Mouse (Mus musculus): Measurements from ENCODE around the gene Ivd. TPM values are rescaled to one million over a fixed set of nuclear protein-coding genes. Genes with fewer than 3 reads are reported as not detected.

Gene Ivd
- polyA plus RNA-seq, 1 experiment from 2014 or later: 57.9 TPM

DNA sequence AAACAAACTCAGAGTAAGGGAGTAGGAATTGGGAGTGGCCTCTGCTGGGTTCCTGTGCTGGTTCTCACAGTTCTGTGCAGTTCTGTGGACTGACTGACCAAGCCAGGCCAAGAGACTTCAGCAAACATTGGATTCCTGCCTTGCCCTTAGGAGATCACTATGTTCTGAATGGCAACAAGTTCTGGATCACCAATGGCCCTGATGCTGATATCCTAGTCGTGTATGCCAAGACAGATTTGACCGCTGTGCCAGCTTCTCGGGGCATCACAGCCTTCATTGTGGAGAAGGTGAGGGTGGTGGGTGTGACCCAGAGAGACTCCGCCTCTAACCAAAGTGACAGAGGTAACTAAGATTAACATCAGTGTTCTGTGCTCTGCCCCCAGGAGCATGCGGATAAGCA is 11.3 kb downstream of the Ivd start:
- Histone ChIP-seq H3K4me2 (replicated peaks; ENCODE audit: low read depth, low read length) (no peak overlapping the region), H3K27ac (ENCODE audit: low read length) (no peak overlapping the region), H3K4me1 (ENCODE audit: control insufficient read depth, insufficient read depth, low read length) (no peaks in the 10 kb centered on the region), H3K9me3 (ENCODE audit: control insufficient read depth, low read depth, low read length) (no peaks in the 10 kb centered on the region), H3K27me3 (ENCODE audit: control insufficient read depth, insufficient read depth, low read length) (no peaks in the 10 kb centered on the region), H3K4me3 (ENCODE audit: low read depth, low read length) (no peak overlapping the region), H3K9ac (replicated peaks; ENCODE audit: low read depth, low read length) (no peak overlapping the region), H3K36me3 (ENCODE audit: control insufficient read depth, insufficient read depth, low read length) (peaks cover 7% of the 10 kb centered on the region; the same call in 1 of the 2 replicates)
- no peak for ATAC-seq (ENCODE audit: insufficient number of reproducible peaks, insufficient read depth, low FRiP score, low read depth)
- WGBS: 87% methylated on average over 5 of the region's 5 CpGs

DNA sequence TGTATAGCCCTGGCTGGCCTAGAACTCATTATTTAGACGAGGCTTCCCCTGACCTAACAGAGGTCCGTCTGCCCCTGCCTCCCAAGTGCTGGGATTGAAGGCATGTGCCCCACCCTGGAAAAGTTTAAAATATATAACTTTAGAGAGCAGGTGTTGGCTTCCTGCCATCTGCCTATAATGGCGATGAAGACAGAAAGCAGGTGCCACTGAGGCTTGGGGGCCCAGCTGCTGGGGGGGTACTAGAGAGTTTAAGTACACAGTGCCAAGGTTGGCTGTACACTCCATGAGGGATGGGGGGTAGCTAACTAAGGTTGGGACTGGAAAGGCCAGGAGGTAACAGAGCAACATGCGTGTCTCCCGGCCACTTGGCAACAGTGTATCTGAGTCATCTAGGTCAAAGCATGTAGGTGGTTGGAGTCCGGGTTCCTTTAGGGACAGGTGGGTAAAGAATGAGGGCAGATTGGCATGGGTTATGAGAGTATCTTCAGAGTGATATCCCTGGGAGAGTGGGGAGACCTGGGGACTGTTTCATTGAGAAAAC is 12.2 kb downstream of the Ivd start:
- no peak for ATAC-seq (ENCODE audit: insufficient number of reproducible peaks, insufficient read depth, low FRiP score, low read depth)
- Histone ChIP-seq H3K4me3 (ENCODE audit: low read depth, low read length) (no peak overlapping the region), H3K4me1 (ENCODE audit: control insufficient read depth, insufficient read depth, low read length) (no peaks in the 10 kb centered on the region), H3K4me2 (replicated peaks; ENCODE audit: low read depth, low read length) (no peak overlapping the region), H3K36me3 (ENCODE audit: control insufficient read depth, insufficient read depth, low read length) (peaks cover 7% of the 10 kb centered on the region; the same call in 1 of the 2 replicates), H3K9ac (replicated peaks; ENCODE audit: low read depth, low read length) (no peak overlapping the region), H3K9me3 (ENCODE audit: control insufficient read depth, low read depth, low read length) (no peaks in the 10 kb centered on the region), H3K27ac (ENCODE audit: low read length) (no peak overlapping the region), H3K27me3 (ENCODE audit: control insufficient read depth, insufficient read depth, low read length) (no peaks in the 10 kb centered on the region)
- 76% methylated on average over 6 of the region's 6 CpGs for WGBS

DNA sequence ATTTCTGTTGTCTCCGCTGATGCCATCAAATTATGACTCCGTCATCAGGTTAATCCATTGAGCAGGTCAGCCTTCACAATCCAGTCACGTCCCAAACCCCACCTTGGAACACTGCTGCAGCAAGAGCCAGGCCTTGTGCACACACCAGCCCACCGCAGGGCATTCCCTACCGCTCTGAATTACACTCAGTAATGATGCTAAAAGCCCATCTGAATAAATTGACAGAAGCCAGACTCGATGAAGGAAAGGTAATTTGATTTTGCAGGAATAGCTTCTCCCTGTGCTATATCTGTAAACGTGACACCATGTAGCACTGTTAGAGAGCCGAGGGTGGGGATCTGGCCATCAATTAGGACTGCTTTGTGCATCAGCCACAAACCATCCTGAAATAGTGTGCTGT is 13.6 kb downstream of the Ivd start:
- no peak for ATAC-seq (ENCODE audit: insufficient number of reproducible peaks, insufficient read depth, low FRiP score, low read depth)
- no peak overlapping the region for H3K27ac ChIP-seq (ENCODE audit: low read length)
- H3K9me3 ChIP-seq (ENCODE audit: control insufficient read depth, low read depth, low read length): no peaks in the 10 kb centered on the region
- H3K9ac ChIP-seq (replicated peaks; ENCODE audit: low read depth, low read length): no peak overlapping the region
- H3K36me3 ChIP-seq (ENCODE audit: control insufficient read depth, insufficient read depth, low read length): peaks cover 4% of the 10 kb centered on the region; the same call in 1 of the 2 replicates
- 88% methylated on average over 8 of the region's 8 CpGs for WGBS
- H3K4me3 ChIP-seq (ENCODE audit: low read depth, low read length): no peak overlapping the region
- H3K4me2 ChIP-seq (replicated peaks; ENCODE audit: low read depth, low read length): no peak overlapping the region
- H3K27me3 ChIP-seq (ENCODE audit: control insufficient read depth, insufficient read depth, low read length): no peaks in the 10 kb centered on the region
- H3K4me1 ChIP-seq (ENCODE audit: control insufficient read depth, insufficient read depth, low read length): no peaks in the 10 kb centered on the region

DNA sequence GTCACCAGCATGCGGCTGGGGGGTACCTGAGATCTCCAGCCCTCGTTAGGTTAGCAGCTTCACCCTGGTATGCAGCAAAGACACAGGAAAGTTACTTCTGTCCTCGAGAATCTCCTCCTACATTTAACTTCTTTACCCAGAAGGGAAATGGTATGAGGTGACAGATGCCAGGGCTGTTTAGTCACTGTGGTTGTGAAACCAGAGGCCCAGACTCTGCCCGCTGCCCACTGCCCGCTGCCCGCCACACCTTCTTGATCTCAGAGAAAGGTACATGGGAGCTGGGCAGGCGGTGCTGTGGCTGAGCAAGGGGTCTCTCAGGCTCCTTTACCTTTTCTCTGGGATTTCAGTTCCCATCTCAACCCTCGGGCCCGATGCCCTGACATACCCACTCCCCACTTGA is 14.7 kb downstream of the Ivd start:
- no peaks in the 10 kb centered on the region for H3K4me1 ChIP-seq (ENCODE audit: control insufficient read depth, insufficient read depth, low read length)
- no peaks in the 10 kb centered on the region for H3K27me3 ChIP-seq (ENCODE audit: control insufficient read depth, insufficient read depth, low read length)
- no peaks in the 10 kb centered on the region for H3K9me3 ChIP-seq (ENCODE audit: control insufficient read depth, low read depth, low read length)
- no peak for ATAC-seq (ENCODE audit: insufficient number of reproducible peaks, insufficient read depth, low FRiP score, low read depth)
- no peak overlapping the region for H3K4me2 ChIP-seq (replicated peaks; ENCODE audit: low read depth, low read length)
- H3K27ac ChIP-seq (ENCODE audit: low read length): no peak overlapping the region
- 96% methylated on average over 9 of the region's 9 CpGs for WGBS
- no peak overlapping the region for H3K4me3 ChIP-seq (ENCODE audit: low read depth, low read length)
- peaks cover 4% of the 10 kb centered on the region; the same call in 1 of the 2 replicates for H3K36me3 ChIP-seq (ENCODE audit: control insufficient read depth, insufficient read depth, low read length)
- H3K9ac ChIP-seq (replicated peaks; ENCODE audit: low read depth, low read length): no peak overlapping the region

GRCm38 (mm10) chr2:118881019-118881418 is 19.3 kb downstream of the Ivd start:
- WGBS: 85% methylated on average over 4 of the region's 4 CpGs
- H3K9me3 ChIP-seq (ENCODE audit: control insufficient read depth, low read depth, low read length): no peaks in the 10 kb centered on the region
- H3K9ac ChIP-seq (replicated peaks; ENCODE audit: low read depth, low read length): no peak overlapping the region
- ATAC-seq (ENCODE audit: insufficient number of reproducible peaks, insufficient read depth, low FRiP score, low read depth): no peak
- H3K27ac ChIP-seq (ENCODE audit: low read length): no peak overlapping the region
- no peaks in the 10 kb centered on the region for H3K27me3 ChIP-seq (ENCODE audit: control insufficient read depth, insufficient read depth, low read length)
- H3K4me1 ChIP-seq (ENCODE audit: control insufficient read depth, insufficient read depth, low read length): 0 out of 2 replicates have a peak, but pooled peaks cover 4% of the 10 kb centered on the region
- no peak overlapping the region for H3K4me2 ChIP-seq (replicated peaks; ENCODE audit: low read depth, low read length)
- H3K4me3 ChIP-seq (ENCODE audit: low read depth, low read length): no peak overlapping the region
- peaks cover 2% of the 10 kb centered on the region; the same call in 1 of the 2 replicates for H3K36me3 ChIP-seq (ENCODE audit: control insufficient read depth, insufficient read depth, low read length)

DNA sequence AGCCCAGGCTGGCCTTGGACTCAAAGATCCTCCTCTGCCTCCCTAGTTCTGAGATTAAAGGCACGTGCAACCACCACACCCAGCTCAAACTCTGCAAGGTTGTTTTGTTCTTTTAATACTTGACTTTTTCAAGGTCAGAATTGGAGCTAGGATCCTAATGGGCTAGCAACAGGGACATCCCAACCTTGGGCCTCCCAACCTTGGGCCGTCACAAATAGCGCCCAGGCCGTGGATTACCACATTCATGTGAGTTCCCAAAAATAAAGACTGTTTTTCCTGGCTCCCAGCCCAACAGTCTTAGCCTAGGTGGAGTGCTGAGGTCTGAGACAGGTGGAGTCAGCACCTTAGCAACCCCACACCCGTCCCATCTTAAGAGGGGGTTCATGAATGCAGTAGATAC is 20.2 kb downstream of the Ivd start:
- H3K27me3 ChIP-seq (ENCODE audit: control insufficient read depth, insufficient read depth, low read length): no peaks in the 10 kb centered on the region
- no peaks in the 10 kb centered on the region for H3K9me3 ChIP-seq (ENCODE audit: control insufficient read depth, low read depth, low read length)
- WGBS: 83% methylated on average over 5 of the region's 5 CpGs
- H3K9ac ChIP-seq (replicated peaks; ENCODE audit: low read depth, low read length): no peak overlapping the region
- no peak overlapping the region for H3K27ac ChIP-seq (ENCODE audit: low read length)
- H3K4me3 ChIP-seq (ENCODE audit: low read depth, low read length): no peak overlapping the region
- no peak overlapping the region for H3K4me2 ChIP-seq (replicated peaks; ENCODE audit: low read depth, low read length)
- no peak for ATAC-seq (ENCODE audit: insufficient number of reproducible peaks, insufficient read depth, low FRiP score, low read depth)
- H3K36me3 ChIP-seq (ENCODE audit: control insufficient read depth, insufficient read depth, low read length): peaks cover 2% of the 10 kb centered on the region; the same call in 1 of the 2 replicates
- 0 out of 2 replicates have a peak, but pooled peaks cover 4% of the 10 kb centered on the region for H3K4me1 ChIP-seq (ENCODE audit: control insufficient read depth, insufficient read depth, low read length)

DNA sequence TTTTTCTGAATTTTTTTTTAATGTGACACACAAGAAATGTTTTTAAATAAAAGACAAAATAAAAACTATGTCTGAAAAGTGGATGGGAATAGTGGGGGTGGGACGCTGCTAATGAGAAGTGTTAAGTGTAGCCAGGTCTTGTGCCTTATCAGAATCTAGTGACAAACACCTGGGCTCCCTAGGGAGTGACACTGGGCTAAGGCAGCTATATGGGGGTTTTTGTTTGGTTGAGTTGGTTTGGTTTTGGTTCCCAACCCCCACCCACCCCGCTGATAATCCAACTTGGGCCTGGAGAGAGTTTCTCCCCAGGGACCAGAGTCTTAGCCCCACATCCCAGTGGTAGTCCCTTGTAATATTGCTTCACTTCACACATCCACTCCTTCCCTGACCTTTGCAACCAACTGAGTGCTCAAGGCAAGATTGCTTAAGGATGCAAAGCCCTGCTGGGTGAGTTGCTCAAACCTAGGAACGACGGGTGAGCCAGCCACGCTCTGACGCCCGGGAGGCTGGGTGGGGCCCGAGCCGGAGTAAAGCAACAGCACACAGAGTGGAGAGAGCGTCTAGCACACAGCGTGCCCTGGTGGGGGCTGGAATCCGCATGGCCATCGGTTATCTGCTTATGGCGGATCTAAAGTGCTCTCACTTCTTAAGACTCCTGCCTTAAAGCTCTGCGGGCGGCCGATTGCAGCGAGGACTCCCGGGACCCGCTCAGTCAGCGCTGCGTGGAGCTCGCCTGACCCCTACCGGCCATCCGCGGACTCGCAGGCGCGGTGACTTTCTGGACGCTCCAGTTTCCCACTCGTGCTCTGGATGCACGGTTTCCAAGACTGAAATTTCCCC is 21.3 kb downstream of the Ivd start:
- peak; percentile 79 for ATAC-seq (ENCODE audit: insufficient number of reproducible peaks, insufficient read depth, low FRiP score, low read depth)
- H3K27ac ChIP-seq (ENCODE audit: low read length): no peak overlapping the region
- 3% methylated on average over 32 of the region's 32 CpGs for WGBS

DNA sequence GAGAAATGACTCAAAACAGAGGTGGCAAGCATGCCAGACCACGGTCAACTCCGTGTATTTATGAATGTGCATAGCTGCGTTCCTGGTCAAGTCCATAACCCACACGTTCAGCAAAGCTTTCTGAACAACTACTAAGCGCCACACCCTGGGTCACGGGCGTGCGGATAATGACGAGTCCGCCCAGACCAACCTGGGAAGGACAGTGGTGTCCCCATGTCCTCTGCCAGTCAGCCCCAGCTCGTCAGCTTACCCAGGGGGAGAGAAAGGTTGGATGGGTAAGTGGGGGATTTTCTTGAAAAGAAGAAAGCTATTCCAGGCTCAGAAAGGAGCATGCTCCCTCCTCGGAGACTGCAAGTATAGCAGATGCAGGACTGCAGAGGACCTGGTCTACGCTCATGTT is 25.7 kb downstream of the Ivd start:
- H3K36me3 ChIP-seq (ENCODE audit: control insufficient read depth, insufficient read depth, low read length): no peaks in the 10 kb centered on the region
- H3K4me2 ChIP-seq (replicated peaks; ENCODE audit: low read depth, low read length): no peak overlapping the region
- WGBS: 62% methylated on average over 13 of the region's 13 CpGs
- no peak for ATAC-seq (ENCODE audit: insufficient number of reproducible peaks, insufficient read depth, low FRiP score, low read depth)
- H3K27me3 ChIP-seq (ENCODE audit: control insufficient read depth, insufficient read depth, low read length): no peaks in the 10 kb centered on the region
- no peak overlapping the region for H3K4me3 ChIP-seq (ENCODE audit: low read depth, low read length)
- H3K9me3 ChIP-seq (ENCODE audit: control insufficient read depth, low read depth, low read length): no peaks in the 10 kb centered on the region
- H3K9ac ChIP-seq (replicated peaks; ENCODE audit: low read depth, low read length): no peak overlapping the region
- no peak overlapping the region for H3K27ac ChIP-seq (ENCODE audit: low read length)
- 0 out of 2 replicates have a peak, but pooled peaks cover 4% of the 10 kb centered on the region for H3K4me1 ChIP-seq (ENCODE audit: control insufficient read depth, insufficient read depth, low read length)

More for the DNA sequence above, 21.3 kb downstream of the Ivd start:
- Histone ChIP-seq H3K9me3 (ENCODE audit: control insufficient read depth, low read depth, low read length) (no peaks in the 10 kb centered on the region), H3K4me2 (replicated peaks; ENCODE audit: low read depth, low read length) (peak overlapping the region; percentile 73), H3K27me3 (ENCODE audit: control insufficient read depth, insufficient read depth, low read length) (no peaks in the 10 kb centered on the region), H3K4me1 (ENCODE audit: control insufficient read depth, insufficient read depth, low read length) (0 out of 2 replicates have a peak, but pooled peaks cover 4% of the 10 kb centered on the region), H3K36me3 (ENCODE audit: control insufficient read depth, insufficient read depth, low read length) (peaks cover 2% of the 10 kb centered on the region; the same call in 1 of the 2 replicates), H3K9ac (replicated peaks; ENCODE audit: low read depth, low read length) (peak overlapping the region; percentile 43; the same call in 1 of the 2 replicates), H3K4me3 (ENCODE audit: low read depth, low read length) (peak overlapping the region; percentile 29)
